Mouse (Mus musculus) heart, adult 2 months (tissue): ENCODE data around the gene Rtl1.

Experiments used
- CTCF ChIP-seq: fragments of 200-600 bp; IDR thresholded peaks from 2 replicates; pipeline ENCODE4 v1.8.1; 2022; ENCODE audit warnings: antibody characterized with exemption, mild to moderate bottlenecking, moderate library complexity
- POLR2A ChIP-seq: fragments of 200-500 bp; IDR thresholded peaks from 2 replicates; pipeline ENCODE4 v1.6.1; 2011; ENCODE audit warnings: mild to moderate bottlenecking, low read depth, low read length, control low read depth; ENCODE audit not compliant: insufficient read depth

- TF ChIP-seq POLR2A = no peak
- TF ChIP-seq CTCF = peak; percentile 46
Observed at GRCm38 (mm10) chr12:109542635-109543249, 57.4 kb downstream of the Rtl1 start.
